Mouse (Mus musculus) bone marrow, adult 2 months (tissue): ENCODE results near the gene Gm10643.

ENCODE experiments used
- CTCF ChIP-seq: fragments of 200-500 bp; IDR thresholded peaks from 2 replicates; pipeline ENCODE4 v1.5.1; 2011; ENCODE audit warnings: low read length, control low read depth; ENCODE audit not compliant: control insufficient read depth, insufficient read depth
- POLR2A ChIP-seq: fragments of 200-500 bp; IDR thresholded peaks from 2 replicates; pipeline ENCODE4 v1.6.1; 2011; ENCODE audit warnings: low read depth, mild to moderate bottlenecking, control low read depth, low read length, borderline replicate concordance; ENCODE audit not compliant: control insufficient read depth

DNA sequence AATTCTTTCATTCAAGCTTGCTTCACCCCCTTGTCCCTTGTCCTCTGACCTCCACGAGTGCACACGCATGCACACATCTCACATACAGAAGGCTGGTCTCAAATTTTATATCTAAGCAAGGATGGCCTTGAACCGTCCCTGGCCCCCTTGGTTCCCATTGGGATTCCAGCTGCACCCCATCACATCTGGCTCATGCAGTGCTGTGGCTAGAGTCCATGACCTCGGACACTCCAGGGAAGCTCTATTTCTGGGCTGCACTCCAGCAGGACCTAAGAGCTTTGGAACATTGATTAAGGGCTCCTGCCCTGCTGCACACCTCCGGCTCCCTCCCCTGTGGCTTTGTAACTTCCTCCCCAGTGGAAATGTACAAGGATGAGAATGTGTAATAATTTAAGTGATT, 26.9 kb downstream of the Gm10643 start:
- no peak for TF ChIP-seq POLR2A
- TF ChIP-seq CTCF: no peak
